Mouse (Mus musculus) heart, postnatal 0 days (tissue): Measurements from ENCODE around the gene Mrps21.

Source experiments
- CTCF ChIP-seq: IDR thresholded peaks from 2 replicates; pipeline ENCODE4 v1.5.1; 2016; ENCODE audit warnings: antibody characterized with exemption, control low read depth, low read depth
- EP300 ChIP-seq: IDR thresholded peaks from 2 replicates; pipeline ENCODE4 v1.6.1; 2016; ENCODE audit warnings: antibody characterized with exemption, low read depth

DNA sequence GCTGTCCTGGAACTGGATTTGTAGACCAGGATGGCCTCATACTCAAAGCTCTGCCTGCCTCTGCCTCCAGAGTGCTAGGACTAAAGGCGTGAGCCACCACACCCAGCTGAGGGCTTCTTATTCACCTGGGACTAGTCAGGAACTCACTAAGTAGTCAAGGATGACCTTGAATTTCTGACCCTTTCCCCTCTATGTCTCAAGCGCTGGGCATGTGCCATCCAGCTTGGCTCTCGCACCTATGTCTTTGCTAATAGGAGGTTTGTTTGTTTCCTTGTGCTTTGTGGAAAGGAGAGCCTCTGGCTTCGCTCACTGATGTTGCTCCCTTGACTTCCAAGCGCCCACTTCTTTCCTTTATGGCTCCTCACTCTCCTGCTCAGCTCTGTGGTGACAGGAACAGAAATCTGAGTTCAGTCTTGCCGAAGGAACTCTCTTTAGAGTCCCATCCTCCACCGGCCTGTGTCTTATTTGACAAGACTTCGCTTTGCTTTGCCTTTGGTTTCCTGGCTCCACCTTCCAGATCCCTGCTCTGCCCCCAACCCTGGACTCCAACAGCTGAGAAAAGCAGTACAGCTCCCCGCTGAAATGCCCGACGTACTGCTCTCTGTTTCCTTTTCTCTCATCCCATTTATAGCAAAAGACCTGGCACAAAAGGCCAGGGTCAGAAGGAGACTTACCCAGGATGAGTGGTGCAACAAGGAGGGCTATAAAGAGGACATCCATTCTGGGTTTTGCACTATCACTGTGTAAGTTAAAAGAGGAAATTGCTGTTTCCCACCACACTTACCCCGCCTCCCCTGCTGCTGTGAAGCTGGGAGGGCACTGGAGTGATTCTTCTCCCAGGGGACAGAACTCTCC, 20.1 kb upstream of the Mrps21 start, which contains the start of gene BC028528:
- TF ChIP-seq CTCF (no peak), EP300 (no peak)
